Mouse (Mus musculus) macrophage (primary cell): ENCODE data around the gene Ptn. TPM values are rescaled to one million over a fixed set of nuclear protein-coding genes. Genes with fewer than 3 reads are reported as not detected.

Source experiments
- H3K27ac ChIP-seq: fragments of 350-480 bp; formaldehyde crosslinking; 2 replicates; pipeline ENCODE4 v1.9.0; 2021
- H3K36me3 ChIP-seq: fragments of 350-480 bp; formaldehyde crosslinking; 2 replicates; pipeline ENCODE4 v1.9.0; 2021; ENCODE audit errors: inconsistent target
- H3K4me3 ChIP-seq: fragments of 350-480 bp; formaldehyde crosslinking; 2 replicates; pipeline ENCODE4 v1.9.0; 2021; ENCODE audit errors: inconsistent target
- H3K79me2 ChIP-seq: fragments of 350-480 bp; formaldehyde crosslinking; 2 replicates; pipeline ENCODE4 v1.9.0; 2021; ENCODE audit errors: inconsistent target
- WGBS: methylation state at CpG from one replicate; pipeline ENCODE4 v1.1.7; 2026; ENCODE audit warnings: inconsistent platforms; ENCODE audit not compliant: missing documents; 5-methylcytosine and 5-hydroxymethylcytosine counted together
- polyA plus RNA-seq: library from polyadenylated mRNA; stranded (reverse); fragments of 250-400 nt; gene quantifications from 3 replicates; pipeline ENCODE4 v1.2.4, GENCODE M21; 2018; ENCODE audit warnings: inconsistent platforms

Gene Ptn
- polyA plus RNA-seq, 1 experiment from 2014 or later = 0.19 TPM

DNA sequence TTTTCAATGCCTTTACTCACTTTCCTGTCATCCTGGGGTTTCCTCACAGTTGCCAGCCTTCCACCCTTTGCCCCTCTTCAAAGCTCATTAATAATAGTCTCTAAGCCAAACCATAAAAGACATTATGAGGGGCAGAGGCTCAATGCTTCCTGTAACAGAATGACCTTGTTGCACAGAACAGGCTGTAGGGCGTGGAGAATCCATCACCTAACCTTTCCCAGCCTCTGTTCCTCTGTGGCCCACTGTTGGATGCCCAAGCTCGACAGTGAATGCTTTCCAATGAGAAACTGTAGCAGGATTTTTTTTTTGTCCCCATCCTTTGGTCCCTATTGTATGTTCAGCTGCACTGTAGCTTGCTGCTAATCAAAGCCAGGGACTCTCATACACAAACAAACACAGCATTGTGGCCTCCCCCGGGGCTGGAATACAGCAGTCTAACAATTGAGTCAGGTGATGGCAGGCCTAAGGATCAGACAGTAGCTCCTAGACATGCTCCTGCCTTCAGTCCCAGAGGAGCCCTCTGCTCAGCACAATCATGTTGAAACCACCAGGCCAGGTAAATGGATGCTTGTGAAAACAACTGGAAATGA lies 12.9 kb downstream of the Ptn start:
- 64% methylated on average over 3 of the region's 3 CpGs for WGBS
- Histone ChIP-seq H3K36me3 (no peaks in the 10 kb centered on the region), H3K4me3 (no peak overlapping the region), H3K79me2 (no peaks in the 10 kb centered on the region), H3K27ac (no peak overlapping the region)

DNA sequence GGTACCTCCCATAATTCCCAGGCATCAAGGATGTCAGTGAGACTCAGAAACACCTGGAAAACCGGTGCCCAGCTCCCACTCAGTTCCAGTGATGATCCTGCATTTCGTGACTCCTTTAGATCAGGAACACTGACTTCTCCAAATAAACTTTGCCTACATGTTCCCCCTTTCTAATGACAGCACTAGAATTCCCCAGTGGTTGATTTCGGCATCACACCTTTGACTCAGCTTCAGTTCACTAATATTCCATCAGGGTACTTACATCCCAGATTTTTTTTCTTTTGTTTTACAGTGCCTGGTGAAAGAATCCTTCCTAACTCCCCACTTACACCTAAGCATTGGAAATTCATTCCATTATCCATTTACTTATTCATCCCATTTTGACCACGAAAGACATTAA lies 15.5 kb downstream of the Ptn start:
- no peak overlapping the region for H3K4me3 ChIP-seq
- WGBS = 95% methylated on average over 4 of the region's 4 CpGs
- H3K36me3 ChIP-seq = no peaks in the 10 kb centered on the region
- no peaks in the 10 kb centered on the region for H3K79me2 ChIP-seq
- no peak overlapping the region for H3K27ac ChIP-seq

DNA sequence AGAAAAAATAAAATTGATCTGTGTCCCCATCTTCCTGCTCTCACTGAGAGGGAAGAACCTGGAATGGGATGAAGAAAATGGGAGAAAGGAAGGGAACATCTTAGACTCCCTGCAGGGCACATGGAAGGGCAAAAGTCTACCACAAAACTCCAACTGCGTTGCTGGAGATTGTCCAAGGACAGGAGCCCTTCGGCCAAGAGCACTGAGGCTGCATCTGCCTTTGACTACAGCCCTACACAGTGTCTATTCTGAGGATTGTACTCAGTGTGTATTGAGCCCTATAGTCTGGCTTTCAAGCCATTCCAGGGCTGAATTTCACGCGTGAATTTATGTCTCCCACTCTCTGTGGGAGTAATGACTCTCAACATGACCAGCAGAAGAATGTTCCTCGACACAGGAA lies 16.2 kb downstream of the Ptn start:
- no peak overlapping the region for H3K4me3 ChIP-seq
- no peak overlapping the region for H3K27ac ChIP-seq
- 71% methylated on average over 5 of the region's 5 CpGs for WGBS
- H3K79me2 ChIP-seq = no peaks in the 10 kb centered on the region
- H3K36me3 ChIP-seq = no peaks in the 10 kb centered on the region

DNA sequence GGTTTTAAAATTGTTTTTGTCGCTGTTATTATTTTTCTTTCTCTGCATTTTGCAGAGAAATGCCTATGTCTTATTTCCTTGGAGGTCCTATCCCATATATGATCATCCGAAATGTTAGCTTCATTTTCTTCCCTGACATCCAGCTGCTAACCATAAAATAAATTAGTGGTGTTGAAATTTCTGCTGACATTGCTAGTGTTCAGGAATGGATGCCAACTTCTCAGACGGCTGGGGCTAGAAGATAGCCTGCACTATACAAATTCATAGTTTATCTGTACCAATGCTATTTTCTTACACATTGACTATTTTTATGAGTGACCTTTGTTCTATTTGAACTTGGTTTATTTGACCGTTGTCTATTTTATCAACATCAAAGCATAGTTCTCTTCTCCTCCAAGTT lies 20.8 kb downstream of the Ptn start:
- H3K79me2 ChIP-seq = no peaks in the 10 kb centered on the region
- no peak overlapping the region for H3K4me3 ChIP-seq
- H3K27ac ChIP-seq = no peak overlapping the region
- H3K36me3 ChIP-seq = no peaks in the 10 kb centered on the region
- 82% methylated on average over 4 of the region's 4 CpGs for WGBS

DNA sequence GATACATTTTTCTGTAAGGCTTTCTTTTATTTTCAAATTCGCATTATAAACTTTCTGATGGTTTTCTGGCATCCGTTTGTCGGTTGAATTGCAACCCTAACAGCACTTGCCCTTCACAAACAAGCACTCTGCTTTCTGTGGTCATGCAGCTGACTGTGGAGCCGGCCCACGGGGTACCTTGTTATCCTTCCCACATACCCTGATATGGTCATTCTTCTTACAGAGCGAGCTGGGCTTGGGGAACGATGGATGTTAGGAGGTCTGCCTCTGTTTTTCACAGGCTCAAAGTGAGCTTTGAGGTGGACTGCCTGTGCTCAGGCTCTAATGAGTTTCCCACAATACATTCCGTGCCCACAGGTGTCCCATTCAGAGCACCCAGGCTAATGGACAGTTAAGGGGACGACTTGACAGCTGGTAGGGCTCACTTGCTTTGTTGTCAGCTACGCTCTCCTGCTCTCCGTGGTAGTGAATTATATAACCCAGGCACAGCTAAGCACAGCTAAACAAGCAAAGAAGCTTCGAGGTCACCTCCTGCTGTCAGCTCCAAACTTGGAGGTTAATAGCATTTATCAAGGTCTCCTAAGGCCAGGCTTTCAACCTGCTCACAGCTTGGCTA lies 21.3 kb downstream of the Ptn start:
- WGBS = 89% methylated on average over 12 of the region's 12 CpGs
- Histone ChIP-seq H3K27ac (no peak overlapping the region), H3K4me3 (no peak overlapping the region), H3K79me2 (no peaks in the 10 kb centered on the region), H3K36me3 (no peaks in the 10 kb centered on the region)

DNA sequence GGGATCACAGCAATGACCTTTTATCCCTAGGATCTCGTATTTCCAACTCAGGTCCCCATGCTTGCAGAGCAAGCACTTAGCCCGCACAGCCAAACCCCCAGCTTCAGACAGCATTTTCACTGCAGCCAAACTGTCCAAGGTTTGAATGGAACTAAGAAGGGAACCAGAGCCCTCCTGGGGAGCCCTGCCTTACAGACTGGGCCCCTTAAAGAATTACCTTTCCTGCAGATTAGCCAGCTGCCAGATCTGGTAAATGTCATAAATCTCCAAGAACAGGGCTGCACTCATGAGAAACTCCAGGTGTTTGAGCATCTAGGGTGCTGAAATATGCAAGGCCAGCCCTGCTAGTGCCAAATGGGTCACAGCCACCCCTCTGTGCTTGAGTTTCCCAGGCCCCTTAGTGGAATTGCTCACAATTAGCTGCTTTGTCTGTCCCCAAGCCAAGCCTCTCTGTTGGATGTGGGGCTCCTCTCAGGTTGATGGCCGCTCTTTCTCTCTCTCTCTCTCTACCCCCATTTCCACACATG lies 25.3 kb downstream of the Ptn start:
- Histone ChIP-seq H3K79me2 (no peaks in the 10 kb centered on the region), H3K27ac (no peak overlapping the region)
- WGBS = 92% methylated on average over 3 of the region's 3 CpGs

DNA sequence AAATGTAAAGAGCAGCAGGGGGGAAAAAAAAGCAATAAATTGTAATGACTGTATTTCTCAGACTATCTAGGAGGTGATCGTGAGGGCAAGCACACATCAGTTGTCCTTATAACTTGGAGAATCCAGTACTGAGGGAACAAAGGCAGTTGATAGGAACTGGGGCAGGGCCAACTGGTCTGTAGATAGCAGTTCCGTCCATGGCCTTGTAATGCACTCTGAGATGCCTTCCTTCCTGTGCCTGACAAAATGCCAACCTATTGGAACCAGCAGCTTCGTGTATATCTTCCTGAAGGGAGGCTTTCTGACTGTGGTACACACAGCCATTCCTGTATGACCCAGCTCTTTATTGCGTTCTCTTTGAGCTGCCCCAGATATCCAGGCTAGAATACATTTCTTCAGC lies 27.5 kb downstream of the Ptn start:
- no peaks in the 10 kb centered on the region for H3K36me3 ChIP-seq
- 87% methylated on average over 4 of the region's 4 CpGs for WGBS
- no peak overlapping the region for H3K4me3 ChIP-seq
- no peaks in the 10 kb centered on the region for H3K79me2 ChIP-seq
- H3K27ac ChIP-seq = no peak overlapping the region

More for the DNA sequence above, 25.3 kb downstream of the Ptn start:
- Histone ChIP-seq H3K36me3 (no peaks in the 10 kb centered on the region), H3K4me3 (no peak overlapping the region)

DNA sequence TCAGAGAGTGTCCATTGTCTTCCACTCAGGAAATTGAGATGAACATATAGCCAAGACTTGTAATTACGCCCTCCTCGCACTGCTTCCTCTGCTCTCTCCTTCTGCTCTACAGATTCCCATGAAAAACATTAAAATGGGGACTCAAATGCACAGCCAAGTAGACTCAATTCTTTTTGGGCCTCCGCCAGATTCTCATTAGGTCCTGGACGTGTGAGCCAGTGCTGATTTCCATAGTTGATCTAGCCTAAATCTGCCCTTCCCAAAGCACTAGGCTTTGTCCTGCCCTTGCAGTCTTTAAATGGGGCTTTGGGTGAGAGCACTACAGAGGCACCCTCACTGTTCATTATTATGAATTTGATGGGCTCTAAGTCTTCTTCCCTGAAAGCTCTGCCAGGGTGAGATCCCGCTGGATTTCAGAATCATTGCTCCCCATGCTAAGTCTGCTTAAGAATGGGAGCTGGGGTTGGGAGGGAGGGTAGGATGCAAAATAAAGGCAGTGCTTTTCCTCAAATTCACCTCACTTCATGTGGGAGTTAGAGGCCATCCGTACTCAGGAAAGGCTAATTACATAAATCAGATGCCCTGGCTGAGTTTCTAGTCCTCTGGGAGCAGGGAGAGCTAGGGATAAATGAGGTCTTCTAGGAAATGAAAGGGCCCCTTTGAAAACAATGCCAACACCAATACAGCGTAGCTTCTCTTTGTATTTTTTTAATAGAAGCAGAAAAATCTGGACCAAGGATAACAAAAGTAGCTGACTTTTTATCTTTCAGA lies 32.3 kb downstream of the Ptn start:
- 78% methylated on average over 7 of the region's 7 CpGs for WGBS
- H3K27ac ChIP-seq = no peak overlapping the region
- no peaks in the 10 kb centered on the region for H3K79me2 ChIP-seq
- H3K4me3 ChIP-seq = no peak overlapping the region
- H3K36me3 ChIP-seq = no peaks in the 10 kb centered on the region

DNA sequence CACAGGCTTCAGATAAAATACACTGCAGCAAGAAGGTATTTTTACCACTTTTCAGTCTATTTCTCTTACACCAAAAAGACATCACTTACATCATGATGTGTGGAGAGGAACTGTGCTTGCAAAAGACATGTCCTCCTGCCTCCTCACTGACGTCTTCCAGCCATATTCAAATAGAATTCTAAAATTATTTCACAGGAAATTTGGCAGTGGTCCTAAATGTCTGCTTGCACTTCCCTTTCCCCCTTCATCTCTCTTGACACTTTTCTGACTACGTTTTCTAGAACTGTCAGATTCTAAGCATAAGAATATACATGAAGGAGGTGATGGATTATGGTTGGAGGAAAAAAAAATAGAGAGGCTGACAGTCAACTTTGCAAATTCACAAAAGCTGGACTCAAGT lies 33.0 kb downstream of the Ptn start:
- H3K79me2 ChIP-seq = no peaks in the 10 kb centered on the region
- WGBS = 0% methylated on average over 2 of the region's 2 CpGs

DNA sequence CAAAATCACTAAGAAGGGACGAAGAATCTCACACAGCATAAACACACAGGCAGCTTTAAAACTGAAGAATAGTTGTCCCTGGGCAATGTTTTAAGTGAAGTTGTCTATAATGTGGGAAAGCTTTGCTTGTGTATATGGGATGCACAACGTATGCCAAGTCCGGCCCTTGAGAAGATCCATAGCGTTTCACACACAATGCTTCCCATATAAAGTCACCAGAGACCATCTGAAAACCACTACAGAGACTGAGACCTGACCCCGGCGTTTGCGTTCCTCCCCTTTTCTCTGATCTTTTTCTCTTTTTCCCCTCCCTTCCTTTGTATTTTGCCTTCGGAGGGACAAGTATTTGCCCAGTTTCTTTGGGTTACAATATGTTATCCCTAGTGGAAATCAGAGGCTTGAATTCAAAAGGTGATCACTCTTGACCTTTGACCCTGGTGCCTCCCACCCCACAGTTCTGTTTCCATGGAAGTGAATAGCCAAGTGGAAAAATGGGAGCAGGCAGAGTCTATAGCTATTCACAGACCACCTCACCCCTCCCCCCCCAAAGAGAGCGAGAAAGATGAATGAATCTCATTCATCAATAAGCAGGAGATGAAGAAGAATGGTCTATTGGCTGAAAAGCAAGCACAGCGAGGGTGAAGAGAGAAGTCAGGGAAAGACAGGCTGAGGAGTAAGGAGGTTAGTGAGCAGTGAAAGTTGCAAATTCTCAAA lies 34.2 kb downstream of the Ptn start:
- Histone ChIP-seq H3K79me2 (no peaks in the 10 kb centered on the region), H3K27ac (no peak overlapping the region), H3K4me3 (no peak overlapping the region), H3K36me3 (no peaks in the 10 kb centered on the region)
- WGBS = 91% methylated on average over 10 of the region's 10 CpGs

More for the DNA sequence above, 33.0 kb downstream of the Ptn start:
- no peak overlapping the region for H3K4me3 ChIP-seq
- no peaks in the 10 kb centered on the region for H3K36me3 ChIP-seq
- no peak overlapping the region for H3K27ac ChIP-seq

DNA sequence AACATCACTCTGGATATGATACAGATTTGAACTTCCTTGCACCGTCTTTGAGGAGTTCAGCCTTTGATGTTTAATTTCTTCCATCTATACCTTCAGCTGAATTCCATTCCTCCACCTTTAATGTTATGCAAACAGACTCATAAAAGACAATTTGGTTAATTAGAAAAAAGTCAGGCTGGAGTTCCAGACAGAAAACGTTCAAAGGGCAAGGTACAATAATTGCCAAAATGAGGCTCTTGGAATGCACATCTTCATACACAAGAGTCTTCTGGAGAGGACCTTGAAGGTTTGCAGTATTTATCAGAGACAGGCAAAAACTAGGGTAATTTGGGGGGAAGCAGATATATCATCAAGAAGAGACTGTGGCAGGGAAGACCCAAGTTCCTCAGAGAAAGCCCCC lies 37.5 kb downstream of the Ptn start:
- H3K27ac ChIP-seq = no peak overlapping the region
- no peaks in the 10 kb centered on the region for H3K79me2 ChIP-seq
- no peak overlapping the region for H3K4me3 ChIP-seq
- no peaks in the 10 kb centered on the region for H3K36me3 ChIP-seq
- 84% methylated on average over 2 of the region's 2 CpGs for WGBS

DNA sequence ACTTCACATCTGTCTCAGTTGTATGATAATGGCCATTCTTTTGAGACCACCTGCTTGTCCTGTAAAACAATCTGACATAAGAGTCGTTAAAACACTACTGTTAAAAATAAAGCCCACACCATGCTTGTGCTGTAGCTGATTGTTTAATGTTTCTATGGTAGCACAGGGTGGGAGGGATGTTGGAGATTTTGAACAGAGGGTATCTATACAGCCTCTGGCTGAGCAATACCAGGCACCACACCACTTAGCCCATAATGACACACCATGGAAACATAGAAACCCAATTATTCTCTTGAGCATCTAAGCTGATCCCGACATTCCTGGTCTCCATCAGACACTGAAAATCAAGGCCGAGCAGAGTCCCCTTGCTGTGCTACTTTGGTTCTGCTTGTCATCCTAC lies 41.0 kb downstream of the Ptn start:
- Histone ChIP-seq H3K79me2 (no peaks in the 10 kb centered on the region), H3K27ac (no peak overlapping the region), H3K4me3 (no peak overlapping the region), H3K36me3 (no peaks in the 10 kb centered on the region)
- 93% methylated on average over 3 of the region's 3 CpGs for WGBS

DNA sequence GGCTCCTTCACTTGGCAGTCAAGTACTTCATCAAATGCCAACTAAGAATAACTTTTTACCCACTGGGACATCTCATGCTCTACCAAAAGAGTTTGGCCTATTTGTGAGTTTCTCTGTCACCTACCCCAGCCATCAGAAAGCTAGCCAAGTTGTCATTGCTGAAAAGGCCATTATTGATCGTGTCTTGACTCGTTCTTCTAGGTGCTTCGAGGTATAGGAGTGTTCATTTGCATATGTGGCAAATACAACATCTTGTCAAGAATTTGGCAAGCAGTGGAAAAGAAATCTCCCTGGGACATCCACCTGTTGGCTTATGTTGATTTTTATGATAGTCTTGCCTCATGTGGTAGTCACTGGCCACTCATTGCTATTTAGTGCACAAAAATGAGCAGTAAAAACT lies 43.1 kb downstream of the Ptn start:
- no peaks in the 10 kb centered on the region for H3K79me2 ChIP-seq
- H3K36me3 ChIP-seq = no peaks in the 10 kb centered on the region
- WGBS = 85% methylated on average over 3 of the region's 3 CpGs
- no peak overlapping the region for H3K27ac ChIP-seq
- H3K4me3 ChIP-seq = no peak overlapping the region

DNA sequence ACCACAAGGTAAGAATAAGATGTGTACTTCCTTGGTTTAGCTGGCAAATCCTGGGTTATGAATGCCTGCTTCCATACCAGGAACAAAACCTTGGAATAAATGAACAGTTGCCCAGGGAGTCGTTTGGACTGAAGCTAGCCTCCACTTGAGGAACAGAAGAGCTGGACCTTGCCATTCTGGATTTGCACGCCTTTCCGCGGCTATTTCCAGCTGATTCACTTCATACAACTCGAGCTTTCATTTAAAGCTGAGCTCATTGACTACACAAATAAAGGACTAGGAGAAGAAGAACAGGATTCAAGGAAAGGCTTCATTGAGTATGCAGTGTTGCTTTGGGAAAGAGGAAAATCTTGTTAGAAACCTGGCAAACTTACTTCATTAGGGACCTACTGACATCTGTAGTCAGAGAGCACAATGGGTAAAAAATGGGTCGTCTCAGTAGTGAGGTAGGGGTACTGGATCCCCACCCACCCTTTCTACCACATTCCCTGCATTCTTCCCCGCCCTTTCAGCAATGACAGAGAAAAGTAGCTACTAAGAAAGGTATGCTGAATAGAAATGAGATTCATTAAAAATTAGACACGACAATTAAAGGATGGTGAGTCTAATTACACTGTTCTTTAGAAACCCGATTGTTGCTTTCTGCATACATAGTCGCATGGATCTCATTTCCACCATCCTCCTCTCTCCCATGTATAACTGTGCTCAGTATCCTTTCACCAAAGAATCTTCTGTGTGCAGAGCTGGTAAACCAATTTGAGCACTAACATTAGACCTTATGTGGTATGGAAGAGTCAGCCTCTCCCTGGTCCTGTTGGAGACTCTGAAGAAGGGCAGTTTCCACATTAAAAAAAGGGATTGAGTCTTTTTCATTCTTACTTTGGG lies 54.8 kb downstream of the Ptn start:
- WGBS = 81% methylated on average over 10 of the region's 10 CpGs
- H3K4me3 ChIP-seq = no peak overlapping the region
- no peaks in the 10 kb centered on the region for H3K36me3 ChIP-seq
- H3K79me2 ChIP-seq = no peaks in the 10 kb centered on the region
- no peak overlapping the region for H3K27ac ChIP-seq
